Mouse (Mus musculus) liver (tissue): ENCODE measurements around the gene Rpl28.
A peak's percentile ranks its signal among the peaks of the same experiment; 100 is the strongest.
"Not testable (repeated sequence)": the region's sequence is repeated elsewhere in the genome, so short reads cannot be mapped to it uniquely, and the experiment has no call there.

Source experiments
- DNase-seq: peaks from one replicate; pipeline ENCODE4 v3.0.0-alpha.2; 2020; ENCODE audit warnings: mixed read lengths

Rpl28 gene

GRCm38 (mm10) chr7:4783667-4784268 lies 8.9 kb upstream of the Rpl28 start:
- peak; percentile 50 for DNase-seq

GRCm38 (mm10) chr7:4788499-4789435 lies 3.9 kb upstream of the Rpl28 start:
- DNase-seq: peak; percentile 68

- peak; percentile 73 for DNase-seq
Observed at GRCm38 (mm10) chr7:4789436-4789935, 3.2 kb upstream of the Rpl28 start, which contains the start of gene Tmem238. TSS of gene Tmem238 (minus strand) at chr7:4789656.

GRCm38 (mm10) chr7:4793248-4793647 lies 574 bp downstream of the Rpl28 start:
- not testable (repeated sequence) for DNase-seq

- no peak for DNase-seq
Observed at GRCm38 (mm10) chr7:4793674-4794073, 1.0 kb downstream of the Rpl28 start.

GRCm38 (mm10) chr7:4794631-4795168 lies 2.0 kb downstream of the Rpl28 start:
- DNase-seq: no peak

GRCm38 (mm10) chr7:4795767-4796433 lies 3.2 kb downstream of the Rpl28 start:
- no peak for DNase-seq

- DNase-seq: no peak
Observed at GRCm38 (mm10) chr7:4802247-4802646, 9.6 kb downstream of the Rpl28 start.

GRCm38 (mm10) chr7:4806716-4807115 lies 14.0 kb downstream of the Rpl28 start:
- peak; percentile 59 for DNase-seq

GRCm38 (mm10) chr7:4811131-4811530 lies 18.5 kb downstream of the Rpl28 start:
- not testable (repeated sequence) for DNase-seq

- peak; percentile 44 for DNase-seq
Observed at GRCm38 (mm10) chr7:4811842-4812302, 19.2 kb downstream of the Rpl28 start.

- peak; percentile 99 for DNase-seq
Observed at GRCm38 (mm10) chr7:4812303-4813104, 19.8 kb downstream of the Rpl28 start, which contains the start of gene Ube2s. TSS of gene Ube2s (minus strand) at chr7:4812590.

GRCm38 (mm10) chr7:4813105-4813791 lies 20.6 kb downstream of the Rpl28 start:
- no peak for DNase-seq

- DNase-seq: no peak
Observed at GRCm38 (mm10) chr7:4816559-4816958, 23.9 kb downstream of the Rpl28 start.

- not testable (repeated sequence) for DNase-seq
Observed at GRCm38 (mm10) chr7:4820925-4821324, 28.3 kb downstream of the Rpl28 start.

- no peak for DNase-seq
Observed at GRCm38 (mm10) chr7:4821690-4822089, 29.0 kb downstream of the Rpl28 start.

- DNase-seq: no peak
Observed at GRCm38 (mm10) chr7:4822162-4822907, 29.7 kb downstream of the Rpl28 start.

GRCm38 (mm10) chr7:4825365-4825764 lies 32.7 kb downstream of the Rpl28 start:
- DNase-seq: no peak

- no peak for DNase-seq
Observed at GRCm38 (mm10) chr7:4830476-4830875, 37.8 kb downstream of the Rpl28 start.

- DNase-seq: no peak
Observed at GRCm38 (mm10) chr7:4835631-4836327, 43.1 kb downstream of the Rpl28 start.
